Mouse (Mus musculus) adrenal gland, postnatal 36 days (tissue): ENCODE measurements around the gene Lrrc17. TPM values are rescaled to one million over a fixed set of nuclear protein-coding genes. Genes with fewer than 3 reads are reported as not detected.
"Not testable (repeated sequence)": the region's sequence is repeated elsewhere in the genome, so short reads cannot be mapped to it uniquely, and the experiment has no call there.

Experiments
- DNase-seq, 2 experiments: peaks; one replicate each; pipeline ENCODE4 v3.0.0; 2021; ENCODE audit warnings: mixed read lengths in 1 of 2
- total RNA-seq, 2 experiments: library from RNA; stranded (reverse); gene quantifications; 2 replicates each; pipeline ENCODE4 v1.2.3; 2021

Gene Lrrc17
- total RNA-seq, 2 experiments from 2014 or later, result 2.8 TPM

DNA sequence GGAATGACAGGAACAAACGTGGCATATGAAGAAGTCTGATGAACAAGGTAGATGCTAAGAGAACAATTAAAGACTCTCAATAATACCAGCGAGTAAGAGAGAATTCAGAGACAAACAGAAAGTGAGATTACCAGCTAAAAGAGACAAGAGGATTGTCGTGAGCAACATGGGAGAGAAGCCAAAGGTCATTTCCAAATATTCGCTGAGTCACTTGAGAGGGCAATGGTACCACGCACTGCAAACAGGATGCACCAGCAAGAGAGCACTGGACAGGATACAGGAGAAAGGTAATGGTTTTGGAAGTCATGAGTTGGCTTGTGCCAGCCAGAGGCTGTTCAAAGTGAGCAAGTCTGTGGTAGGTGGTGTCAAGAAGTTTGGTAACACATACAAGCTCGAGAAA lies 62.6 kb downstream of the Lrrc17 start:
- peak; percentile 34 to 39 for DNase-seq

DNA sequence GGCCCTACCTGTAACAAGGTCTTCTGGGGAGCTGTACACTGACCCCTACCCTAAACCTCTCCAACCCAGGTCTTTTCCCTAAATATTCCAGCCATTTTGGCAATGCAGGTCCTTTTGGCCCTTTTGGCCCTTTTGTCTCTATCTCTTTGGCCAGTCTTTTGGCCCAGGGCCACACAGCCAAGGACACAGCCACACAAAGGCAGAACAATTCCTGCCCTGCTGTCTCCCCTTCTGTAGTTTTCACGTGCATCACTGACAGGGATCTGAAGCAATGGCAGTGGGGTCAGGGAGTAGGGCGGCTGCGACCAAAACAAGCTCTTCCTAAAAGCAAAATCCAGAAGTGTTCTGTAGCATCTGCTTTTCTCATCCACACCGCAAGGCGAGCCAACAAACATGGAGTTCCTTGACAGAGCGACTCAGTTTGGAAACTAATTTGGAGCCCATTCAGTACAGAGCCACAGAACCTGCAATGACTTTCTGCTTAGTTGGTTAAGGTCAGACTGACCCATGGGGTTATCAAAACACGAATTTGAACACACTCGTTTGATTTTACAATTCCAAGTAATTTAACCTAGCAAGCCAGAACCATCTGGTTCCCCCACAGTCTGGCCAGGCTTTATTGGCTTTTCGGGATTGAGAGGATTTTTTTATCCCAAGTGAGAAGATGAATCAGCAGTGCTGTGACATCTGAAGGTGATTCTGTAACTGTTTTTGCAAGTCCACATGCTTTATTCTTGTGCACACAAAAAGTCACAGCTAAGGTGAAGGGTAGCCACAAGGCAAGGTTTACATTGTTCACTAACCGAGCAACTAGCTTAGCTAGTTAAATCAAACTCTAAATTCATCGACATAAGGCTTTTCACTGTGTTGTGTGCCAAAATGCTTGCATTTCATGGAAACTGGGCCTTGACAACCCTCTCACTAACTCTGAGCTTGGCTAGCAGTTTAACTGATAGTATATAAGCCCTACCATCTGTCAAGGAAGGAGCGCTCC lies 65.2 kb downstream of the Lrrc17 start:
- DNase-seq, result peak; percentile 63

DNA sequence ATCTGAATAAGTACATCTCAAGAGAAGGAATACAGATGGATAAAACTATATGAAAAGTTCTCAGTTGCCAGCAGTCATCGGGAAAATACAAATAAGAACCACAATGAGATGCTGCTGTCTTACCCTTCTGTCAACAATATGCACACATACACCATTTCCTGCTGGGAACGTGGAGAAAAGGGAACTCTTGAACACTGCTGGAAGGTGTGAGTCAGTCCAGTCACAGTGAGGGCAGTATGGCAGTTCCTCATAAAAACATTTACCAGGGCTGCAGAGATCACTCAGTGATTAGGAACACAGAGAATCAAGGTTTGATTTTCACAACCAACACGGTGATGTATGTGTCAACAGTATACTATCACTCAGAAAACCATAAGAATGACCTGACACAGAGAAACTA lies 67.6 kb downstream of the Lrrc17 start:
- no peak for DNase-seq

DNA sequence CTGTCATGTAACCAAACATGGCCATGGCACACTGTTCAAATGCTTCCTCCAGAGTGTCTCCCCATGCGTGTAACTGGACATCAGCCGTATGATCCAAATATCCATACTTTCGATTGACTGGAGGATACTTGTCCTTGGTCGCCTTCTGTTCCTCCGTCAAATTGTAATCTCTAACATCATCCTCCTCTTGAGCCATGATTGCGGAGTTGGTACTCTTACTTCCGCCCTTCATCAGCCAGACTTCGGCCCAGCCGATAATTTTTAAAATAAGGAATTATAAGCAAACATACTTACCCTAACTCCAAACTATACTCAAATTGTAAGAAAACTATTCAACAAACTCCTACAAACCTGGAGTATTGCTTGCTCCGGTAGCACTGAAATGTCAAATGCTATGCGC lies 70.9 kb downstream of the Lrrc17 start:
- not testable (repeated sequence) for DNase-seq

DNA sequence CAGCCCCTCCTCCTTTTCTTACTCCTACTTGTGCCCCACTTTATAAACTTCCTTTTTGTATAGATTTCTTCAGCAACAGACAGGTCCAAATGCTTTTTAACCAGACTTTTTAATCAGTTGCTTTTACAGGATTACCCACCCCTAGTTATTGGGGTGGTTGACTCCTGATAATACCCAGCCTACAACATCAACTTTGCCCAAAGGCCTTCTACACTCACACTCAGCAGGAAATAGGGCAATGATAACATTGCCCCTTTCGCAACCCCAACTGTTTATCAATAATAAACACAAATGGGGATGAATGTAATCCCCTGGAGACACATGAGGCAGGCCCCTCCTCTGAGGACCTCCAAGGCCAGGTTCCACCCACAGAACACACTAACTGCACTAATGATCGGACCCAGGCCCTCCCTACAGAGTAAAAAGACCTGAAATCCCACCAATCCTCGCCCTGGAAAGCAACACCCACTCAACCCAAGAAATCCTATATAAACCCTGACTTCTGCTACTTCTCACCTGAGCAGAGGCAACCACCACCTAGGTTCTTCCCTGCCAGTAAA lies 73.2 kb downstream of the Lrrc17 start:
- no peak for DNase-seq

Other genes with a start within 250 kb of the Lrrc17 start
- 10 to 100 TPM in 1 of 2 experiments, 1 to 10 TPM in 1; 5.8 to 10.1 TPM for gene Fgl2, start 170.9 kb upstream of the Lrrc17 start, total RNA-seq
- gene Ccdc146, start 118.9 kb upstream of the Lrrc17 start, total RNA-seq, result under 1 TPM; 0.13 to 0.17 TPM
- 10 to 100 TPM; 15.1 to 15.9 TPM for gene Fam185a, start 118.6 kb upstream of the Lrrc17 start, total RNA-seq
- gene Fbxl13, start 102.1 kb downstream of the Lrrc17 start, total RNA-seq, result not detected
- 10 to 100 TPM; 11.4 to 28.0 TPM for gene Armc10, start 102.3 kb downstream of the Lrrc17 start, total RNA-seq
- 10 to 100 TPM; 26.4 to 48.6 TPM for gene Napepld, start 157.8 kb downstream of the Lrrc17 start, total RNA-seq
- 100 to 1,000 TPM; 256 to 300 TPM for gene Pmpcb, start 193.6 kb downstream of the Lrrc17 start, total RNA-seq
- gene Dnajc2, start 241.7 kb downstream of the Lrrc17 start, total RNA-seq, result 10 to 100 TPM; 34.8 to 35.1 TPM
- gene Psmc2, start 241.7 kb downstream of the Lrrc17 start, total RNA-seq, result 100 to 1,000 TPM; 153 to 159 TPM